Mouse (Mus musculus): ENCODE measurements around the gene Gck.
A peak's percentile ranks its signal among the peaks of the same experiment; 100 is the strongest.
"Not testable (repeated sequence)": the region's sequence is repeated elsewhere in the genome, so short reads cannot be mapped to it uniquely, and the experiment has no call there.

Gck gene

GRCm38 (mm10) chr11:5913256-5913655, 36.6 kb downstream of the Gck start:
- DNase-seq (ENCODE audit: low read depth, low spot score), result no peak

- DNase-seq (ENCODE audit: low read depth, low spot score), result peak; percentile 21
Measured at GRCm38 (mm10) chr11:5912635-5913034, 37.2 kb downstream of the Gck start.

GRCm38 (mm10) chr11:5908642-5909041, 41.2 kb downstream of the Gck start:
- no peak for DNase-seq (ENCODE audit: low read depth, low spot score)

GRCm38 (mm10) chr11:5907096-5907495, 42.8 kb downstream of the Gck start:
- no peak for DNase-seq (ENCODE audit: low read depth, low spot score)

- no peak for DNase-seq (ENCODE audit: low read depth, low spot score)
Measured at GRCm38 (mm10) chr11:5905778-5906518, 43.9 kb downstream of the Gck start.

- DNase-seq (ENCODE audit: low read depth, low spot score), result no peak
Measured at GRCm38 (mm10) chr11:5904871-5905270, 45.0 kb downstream of the Gck start.

GRCm38 (mm10) chr11:5904357-5904756, 45.5 kb downstream of the Gck start:
- no peak for DNase-seq (ENCODE audit: low read depth, low spot score)

- DNase-seq (ENCODE audit: low read depth, low spot score), result no peak
Measured at GRCm38 (mm10) chr11:5903844-5904243, 46.0 kb downstream of the Gck start.

- DNase-seq (ENCODE audit: low read depth, low spot score), result no peak
Measured at GRCm38 (mm10) chr11:5902390-5902789, 47.5 kb downstream of the Gck start.

GRCm38 (mm10) chr11:5901950-5902349, 47.9 kb downstream of the Gck start:
- DNase-seq (ENCODE audit: low read depth, low spot score), result no peak

- no peak for DNase-seq (ENCODE audit: low read depth, low spot score)
Measured at GRCm38 (mm10) chr11:5901320-5901719, 48.6 kb downstream of the Gck start.

GRCm38 (mm10) chr11:5899286-5899685, 50.6 kb downstream of the Gck start:
- DNase-seq (ENCODE audit: low read depth, low spot score), result no peak

- DNase-seq (ENCODE audit: low read depth, low spot score), result no peak
Measured at GRCm38 (mm10) chr11:5898531-5898930, 51.4 kb downstream of the Gck start, which contains the start of gene Myl7. TSS of gene Myl7 (minus strand) at chr11:5898782.

GRCm38 (mm10) chr11:5897839-5898238, 52.0 kb downstream of the Gck start:
- DNase-seq (ENCODE audit: low read depth, low spot score), result no peak

- no peak for DNase-seq (ENCODE audit: low read depth, low spot score)
Measured at GRCm38 (mm10) chr11:5897230-5897629, 52.7 kb downstream of the Gck start.

- DNase-seq (ENCODE audit: low read depth, low spot score), result no peak
Measured at GRCm38 (mm10) chr11:5893807-5894206, 56.1 kb downstream of the Gck start.

- no peak for DNase-seq (ENCODE audit: low read depth, low spot score)
Measured at GRCm38 (mm10) chr11:5892810-5893368, 57.0 kb downstream of the Gck start.

- DNase-seq (ENCODE audit: low read depth, low spot score), result no peak
Measured at GRCm38 (mm10) chr11:5892151-5892591, 57.7 kb downstream of the Gck start.

- not testable (repeated sequence) for DNase-seq (ENCODE audit: low read depth, low spot score)
Measured at GRCm38 (mm10) chr11:5888563-5888962, 61.3 kb downstream of the Gck start.

- no peak for DNase-seq (ENCODE audit: low read depth, low spot score)
Measured at GRCm38 (mm10) chr11:5887250-5887649, 62.6 kb downstream of the Gck start.

- DNase-seq (ENCODE audit: low read depth, low spot score), result peak; percentile 61
Measured at GRCm38 (mm10) chr11:5886187-5886586, 63.7 kb downstream of the Gck start.

GRCm38 (mm10) chr11:5882518-5882917, 67.4 kb downstream of the Gck start:
- no peak for DNase-seq (ENCODE audit: low read depth, low spot score)

- DNase-seq (ENCODE audit: low read depth, low spot score), result peak; percentile 50
Measured at GRCm38 (mm10) chr11:5879905-5880304, 70.0 kb downstream of the Gck start.
